Mouse (Mus musculus): ENCODE measurements around the gene Pacrg. TPM values are rescaled to one million over a fixed set of nuclear protein-coding genes. Genes with fewer than 3 reads are reported as not detected.
A peak's percentile ranks its signal among the peaks of the same experiment; 100 is the strongest.

Pacrg gene
- total RNA-seq (2014; rRNA removed) (9.5 and 9.9 TPM in 2 replicates), polyA plus RNA-seq (2015; fragmentation: Nextera tagmentation; extraction: Ambion mirVana) (26.1 and 30.2 TPM in 2 replicates)

GRCm38 (mm10) chr17:10840148-10840707, at the start of gene Pacrg, which contains the start of gene Prkn:
Gene Pacrg, minus strand, starts transcription at chr17:10840311.
Gene Prkn, plus strand, starts transcription at chr17:10840384.
- Histone ChIP-seq H3K4me2 (ENCODE audit: low read depth, low read length) (peak within 1 kb of the TSS; percentile 90), H3K4me3 (ENCODE audit: low read length) (peak within 1 kb of the TSS; percentile 77), H3K27ac (peak within 1 kb of the TSS; percentile 88), H3K36me3 (ENCODE audit: insufficient read depth, low read length) (no peaks in the 10 kb centered on the region), H3K27me3 (ENCODE audit: insufficient read depth, low read length) (no peaks in the 10 kb centered on the region), H3K9ac (replicated peaks; ENCODE audit: low read length) (peak within 1 kb of the TSS; percentile 79), H3K4me1 (ENCODE audit: insufficient read depth, low read length) (0 out of 2 replicates have a peak, but pooled peaks cover 6% of the 10 kb centered on the region), H3K9me3 (ENCODE audit: low read length) (no peaks in the 10 kb centered on the region)
- DNase-seq (ENCODE audit: low spot score) = peak; percentile 100
- WGBS = under 1% methylated on average over 53 of the region's 58 CpGs
- peak; percentile 96 for ATAC-seq
- TF ChIP-seq CTCF (IDR thresholded peaks at IDR 0.05; ENCODE audit: low read depth) = peak; percentile 17; the same call in 1 of the 2 replicates

- TF ChIP-seq CTCF (IDR thresholded peaks at IDR 0.05; ENCODE audit: low read depth) = no peak
- Histone ChIP-seq H3K4me1 (ENCODE audit: insufficient read depth, low read length) (no peaks in the 10 kb centered on the region), H3K27me3 (ENCODE audit: insufficient read depth, low read length) (no peaks in the 10 kb centered on the region), H3K27ac (no peak overlapping the region), H3K4me2 (ENCODE audit: low read depth, low read length) (no peak overlapping the region), H3K4me3 (ENCODE audit: low read length) (no peak overlapping the region), H3K36me3 (ENCODE audit: insufficient read depth, low read length) (no peaks in the 10 kb centered on the region), H3K9me3 (ENCODE audit: low read length) (no peaks in the 10 kb centered on the region), H3K9ac (replicated peaks; ENCODE audit: low read length) (no peak overlapping the region)
- WGBS = 23% methylated on average over 4 of the region's 4 CpGs
- no peak for ATAC-seq
- DNase-seq (ENCODE audit: low spot score) = no peak
Observed at GRCm38 (mm10) chr17:10887924-10888323, 47.8 kb upstream of the Pacrg start.

GRCm38 (mm10) chr17:10882260-10882659, 42.1 kb upstream of the Pacrg start:
- Histone ChIP-seq H3K27me3 (ENCODE audit: insufficient read depth, low read length) (no peaks in the 10 kb centered on the region), H3K9ac (replicated peaks; ENCODE audit: low read length) (no peak overlapping the region), H3K4me2 (ENCODE audit: low read depth, low read length) (no peak overlapping the region), H3K4me1 (ENCODE audit: insufficient read depth, low read length) (no peaks in the 10 kb centered on the region), H3K36me3 (ENCODE audit: insufficient read depth, low read length) (no peaks in the 10 kb centered on the region), H3K4me3 (ENCODE audit: low read length) (no peak overlapping the region), H3K9me3 (ENCODE audit: low read length) (no peaks in the 10 kb centered on the region), H3K27ac (no peak overlapping the region)
- ATAC-seq = no peak
- WGBS = 91% methylated on average over 1 of the region's 1 CpGs
- DNase-seq (ENCODE audit: low spot score) = no peak
- TF ChIP-seq CTCF (IDR thresholded peaks at IDR 0.05; ENCODE audit: low read depth) = no peak

- no peak for DNase-seq (ENCODE audit: low spot score)
- no peak for TF ChIP-seq CTCF (IDR thresholded peaks at IDR 0.05; ENCODE audit: low read depth)
- no peaks in the 10 kb centered on the region for H3K36me3 ChIP-seq (ENCODE audit: insufficient read depth, low read length)
- no peaks in the 10 kb centered on the region for H3K9me3 ChIP-seq (ENCODE audit: low read length)
- H3K27me3 ChIP-seq (ENCODE audit: insufficient read depth, low read length) = no peaks in the 10 kb centered on the region
- H3K4me1 ChIP-seq (ENCODE audit: insufficient read depth, low read length) = no peaks in the 10 kb centered on the region
- no peak overlapping the region for H3K4me3 ChIP-seq (ENCODE audit: low read length)
- no peak for ATAC-seq
- no peak overlapping the region for H3K4me2 ChIP-seq (ENCODE audit: low read depth, low read length)
- H3K27ac ChIP-seq = no peak overlapping the region
- WGBS = 82% methylated on average over 5 of the region's 5 CpGs
- no peak overlapping the region for H3K9ac ChIP-seq (replicated peaks; ENCODE audit: low read length)
Observed at GRCm38 (mm10) chr17:10878986-10879385, 38.9 kb upstream of the Pacrg start.

GRCm38 (mm10) chr17:10874208-10875187, 34.4 kb upstream of the Pacrg start:
- Histone ChIP-seq H3K27ac (no peak overlapping the region), H3K9ac (replicated peaks; ENCODE audit: low read length) (no peak overlapping the region), H3K9me3 (ENCODE audit: low read length) (no peaks in the 10 kb centered on the region), H3K27me3 (ENCODE audit: insufficient read depth, low read length) (no peaks in the 10 kb centered on the region), H3K36me3 (ENCODE audit: insufficient read depth, low read length) (no peaks in the 10 kb centered on the region), H3K4me1 (ENCODE audit: insufficient read depth, low read length) (no peaks in the 10 kb centered on the region), H3K4me3 (ENCODE audit: low read length) (no peak overlapping the region), H3K4me2 (ENCODE audit: low read depth, low read length) (no peak overlapping the region)
- WGBS = 84% methylated on average over 7 of the region's 7 CpGs
- ATAC-seq (no peak), DNase-seq (ENCODE audit: low spot score) (no peak)
- TF ChIP-seq CTCF (IDR thresholded peaks at IDR 0.05; ENCODE audit: low read depth) = no peak

- Histone ChIP-seq H3K27ac (no peak overlapping the region), H3K4me1 (ENCODE audit: insufficient read depth, low read length) (no peaks in the 10 kb centered on the region), H3K27me3 (ENCODE audit: insufficient read depth, low read length) (no peaks in the 10 kb centered on the region), H3K4me2 (ENCODE audit: low read depth, low read length) (no peak overlapping the region), H3K36me3 (ENCODE audit: insufficient read depth, low read length) (no peaks in the 10 kb centered on the region), H3K9ac (replicated peaks; ENCODE audit: low read length) (no peak overlapping the region), H3K4me3 (ENCODE audit: low read length) (no peak overlapping the region), H3K9me3 (ENCODE audit: low read length) (no peaks in the 10 kb centered on the region)
- TF ChIP-seq CTCF (IDR thresholded peaks at IDR 0.05; ENCODE audit: low read depth) = no peak
- no peak for ATAC-seq
- DNase-seq (ENCODE audit: low spot score) = peak; percentile 46
- WGBS = 71% methylated on average over 3 of the region's 3 CpGs
Observed at GRCm38 (mm10) chr17:10854207-10854606, 14.1 kb upstream of the Pacrg start.

Data from hindbrain, postnatal 0 days (tissue).